Mouse (Mus musculus): ENCODE measurements at regions not wholly inside any gene's neighbourhood (a gene's known extent, or its start where the extent isn't known, plus 50 kb on each side); places are given as distances from the start of the nearest gene placed in this dataset.

DNA sequence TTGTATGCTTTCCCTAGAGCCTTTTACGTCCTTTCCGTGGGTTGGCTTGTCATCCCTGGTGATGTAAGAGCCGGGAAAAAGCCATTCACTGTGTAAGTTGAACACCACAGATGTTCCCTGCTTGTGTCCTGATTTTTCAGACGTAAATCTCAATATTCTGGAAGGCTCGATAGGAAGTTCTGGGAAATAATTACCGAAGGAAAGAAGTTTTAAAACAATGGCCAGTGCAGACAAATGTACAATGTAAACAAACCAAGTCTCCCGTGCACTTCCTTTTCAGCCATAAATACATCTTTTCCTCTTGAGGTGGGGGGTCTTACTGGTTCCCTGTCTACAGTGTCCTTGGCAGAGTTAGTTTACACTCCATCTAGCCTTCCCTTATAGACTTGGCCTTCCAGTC is 225.2 kb downstream of the Csl start:
- Histone ChIP-seq H3K9me3 (replicated peaks) (no peaks in the 10 kb centered on the region), H3K36me3 (no peaks in the 10 kb centered on the region), H3K4me2 (no peak overlapping the region), H3K4me1 (replicated peaks) (no peaks in the 10 kb centered on the region), H3K27ac (no peak overlapping the region), H3K9ac (no peak overlapping the region), H3K4me3 (replicated peaks) (no peak overlapping the region), H3K27me3 (no peaks in the 10 kb centered on the region)
- WGBS (ENCODE audit: insufficient replicate concordance): 41% methylated on average over 7 of the region's 7 CpGs
- no peak for DNase-seq
- ATAC-seq (ENCODE audit: low read depth): no peak

DNA sequence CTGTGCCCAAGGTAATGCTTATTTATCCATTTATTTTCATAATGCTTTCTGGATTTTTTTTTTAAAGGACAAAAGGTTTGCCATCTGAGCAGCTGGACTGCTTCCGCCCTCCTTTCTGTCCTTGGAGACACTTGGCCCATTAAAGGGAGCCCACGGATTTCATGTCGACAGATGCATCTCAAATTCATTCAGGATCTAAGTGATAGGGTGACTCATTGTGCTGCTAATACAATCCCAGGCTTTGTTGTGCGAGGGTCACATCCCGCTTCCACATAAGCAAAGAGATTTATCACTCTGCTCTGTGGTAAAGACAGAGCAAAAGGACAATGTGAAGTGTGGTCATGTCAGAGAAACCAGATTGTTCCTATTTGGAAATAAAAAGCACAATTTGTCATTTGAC is 220.8 kb downstream of the Csl start:
- Histone ChIP-seq H3K9me3 (replicated peaks) (no peaks in the 10 kb centered on the region), H3K9ac (no peak overlapping the region), H3K27me3 (no peaks in the 10 kb centered on the region), H3K4me3 (replicated peaks) (no peak overlapping the region), H3K4me1 (replicated peaks) (no peaks in the 10 kb centered on the region), H3K27ac (no peak overlapping the region), H3K36me3 (no peaks in the 10 kb centered on the region), H3K4me2 (no peak overlapping the region)
- ATAC-seq (ENCODE audit: low read depth): no peak
- no peak for DNase-seq
- 64% methylated on average over 5 of the region's 5 CpGs for WGBS (ENCODE audit: insufficient replicate concordance)

DNA sequence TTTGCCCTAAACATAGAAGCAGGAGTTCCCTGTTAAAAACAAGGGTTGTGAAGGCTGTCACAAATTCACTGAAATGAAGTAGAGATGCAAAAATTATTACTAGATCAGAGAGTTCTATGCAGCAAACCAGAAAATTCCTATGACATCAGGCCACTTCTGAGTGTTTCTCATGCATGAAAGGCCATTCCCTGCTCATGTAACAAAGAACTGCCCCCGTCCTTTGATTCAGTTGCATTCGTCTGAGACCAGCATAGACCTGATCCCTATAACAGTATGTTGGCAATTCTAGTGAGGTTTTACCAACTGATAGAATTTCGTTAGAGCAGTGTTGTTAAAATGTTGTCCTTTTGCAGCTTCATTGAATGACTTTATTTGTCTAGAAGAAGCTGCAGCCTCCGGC is 207.1 kb downstream of the Csl start:
- no peak for ATAC-seq (ENCODE audit: low read depth)
- H3K4me2 ChIP-seq: no peak overlapping the region
- H3K27me3 ChIP-seq: no peaks in the 10 kb centered on the region
- no peak overlapping the region for H3K9ac ChIP-seq
- no peak overlapping the region for H3K4me3 ChIP-seq (replicated peaks)
- H3K27ac ChIP-seq: no peak overlapping the region
- H3K36me3 ChIP-seq: no peaks in the 10 kb centered on the region
- WGBS (ENCODE audit: insufficient replicate concordance): 56% methylated on average over 4 of the region's 4 CpGs
- no peaks in the 10 kb centered on the region for H3K4me1 ChIP-seq (replicated peaks)
- no peaks in the 10 kb centered on the region; the same call in 1 of the 2 replicates for H3K9me3 ChIP-seq (replicated peaks)
- no peak for DNase-seq

DNA sequence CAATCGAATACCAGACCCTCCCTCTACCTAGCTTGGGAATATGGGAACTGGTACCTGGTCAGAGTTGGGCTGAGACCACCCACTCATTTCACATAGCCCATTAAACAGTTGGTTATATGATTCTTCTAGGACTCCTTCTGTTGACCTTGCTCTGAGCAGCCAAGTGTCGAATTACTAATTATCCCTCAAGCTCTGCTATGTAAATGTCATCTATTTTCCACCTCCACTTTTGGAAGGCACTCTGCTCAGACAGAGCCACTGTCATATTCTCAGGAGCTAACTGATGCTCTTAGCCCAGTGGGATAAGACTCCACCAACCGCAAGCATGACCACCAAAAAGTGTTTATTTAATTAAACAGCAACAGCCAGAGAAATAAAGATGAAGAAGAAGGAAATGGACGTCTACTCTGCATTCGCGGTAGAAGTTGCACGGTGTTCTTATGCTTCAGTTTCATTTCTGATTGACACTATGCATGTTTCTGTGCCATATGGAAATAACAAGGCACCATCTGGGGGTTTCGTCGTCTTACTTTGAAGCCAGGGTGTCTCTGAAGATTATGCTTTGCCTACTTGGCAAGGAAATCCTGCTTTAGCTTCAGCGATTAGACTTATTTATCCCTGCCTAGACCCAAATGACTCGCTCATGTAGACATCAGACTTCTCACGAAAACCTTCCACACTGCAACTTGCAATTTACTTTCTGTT is 206.5 kb downstream of the Csl start:
- H3K36me3 ChIP-seq: no peaks in the 10 kb centered on the region
- H3K4me3 ChIP-seq (replicated peaks): no peak overlapping the region
- H3K27me3 ChIP-seq: no peaks in the 10 kb centered on the region
- H3K4me1 ChIP-seq (replicated peaks): no peaks in the 10 kb centered on the region
- 71% methylated on average over 12 of the region's 12 CpGs for WGBS (ENCODE audit: insufficient replicate concordance)
- no peaks in the 10 kb centered on the region; the same call in 1 of the 2 replicates for H3K9me3 ChIP-seq (replicated peaks)
- H3K9ac ChIP-seq: no peak overlapping the region
- no peak for ATAC-seq (ENCODE audit: low read depth)
- no peak for DNase-seq
- no peak overlapping the region for H3K27ac ChIP-seq
- H3K4me2 ChIP-seq: no peak overlapping the region

DNA sequence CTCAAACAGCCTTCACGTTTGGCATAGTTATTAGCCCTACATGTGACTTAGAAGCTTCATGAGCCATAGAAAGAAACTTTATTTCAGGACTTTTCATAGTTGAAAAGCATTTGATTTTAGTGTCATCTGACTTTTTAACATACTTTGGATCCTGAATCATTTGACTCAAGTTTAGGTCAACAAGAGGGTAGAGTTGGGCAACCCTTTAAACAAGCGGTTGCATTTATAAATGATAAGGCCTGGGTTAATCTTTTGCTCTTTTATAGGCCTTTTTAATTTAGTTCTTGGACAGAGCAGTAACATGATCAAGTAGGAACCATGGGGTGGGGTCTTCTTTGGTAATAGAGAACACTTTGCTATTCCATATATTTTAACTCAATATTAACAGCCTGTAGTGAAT is 204.4 kb downstream of the Csl start:
- H3K4me2 ChIP-seq: no peak overlapping the region
- H3K36me3 ChIP-seq: no peaks in the 10 kb centered on the region
- ATAC-seq (ENCODE audit: low read depth): no peak
- no peak for DNase-seq
- no peaks in the 10 kb centered on the region for H3K4me1 ChIP-seq (replicated peaks)
- H3K9ac ChIP-seq: no peak overlapping the region
- 54% methylated on average over 2 of the region's 2 CpGs for WGBS (ENCODE audit: insufficient replicate concordance)
- no peaks in the 10 kb centered on the region for H3K27me3 ChIP-seq
- no peaks in the 10 kb centered on the region; the same call in 1 of the 2 replicates for H3K9me3 ChIP-seq (replicated peaks)
- no peak overlapping the region for H3K27ac ChIP-seq
- no peak overlapping the region for H3K4me3 ChIP-seq (replicated peaks)

DNA sequence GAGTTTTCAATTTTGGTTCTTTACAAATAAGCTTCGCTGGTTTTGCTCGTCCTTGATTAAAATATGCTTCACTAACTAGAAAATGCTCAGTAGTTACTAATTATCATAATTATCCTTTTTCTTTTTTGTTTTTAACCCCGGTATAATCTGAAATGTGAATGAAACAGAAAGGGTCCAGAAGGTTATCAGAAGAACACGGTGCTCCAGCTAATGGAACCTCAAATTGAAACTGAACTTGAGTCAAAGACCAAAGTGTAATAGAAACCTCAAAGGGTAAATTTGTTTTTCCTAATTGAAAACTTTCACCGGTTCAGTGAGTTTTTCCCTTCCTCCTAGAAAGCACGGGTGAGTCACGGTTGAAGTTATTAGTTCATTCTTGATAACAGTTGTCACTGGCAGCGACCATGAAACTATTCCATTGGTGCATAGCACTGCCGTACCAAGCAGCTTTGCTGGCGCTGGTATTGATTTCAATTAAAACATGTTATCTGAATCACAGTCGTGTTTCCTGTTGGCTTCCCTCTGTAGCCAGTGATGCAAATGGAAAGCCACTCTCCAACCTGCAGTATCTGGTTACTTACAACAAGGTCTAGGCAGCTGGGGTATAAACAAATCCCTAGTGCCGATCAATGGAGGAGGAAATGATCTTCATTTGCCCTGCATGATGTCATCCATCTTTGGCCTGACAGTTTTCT is 203.7 kb downstream of the Csl start:
- H3K36me3 ChIP-seq: no peaks in the 10 kb centered on the region
- no peak for ATAC-seq (ENCODE audit: low read depth)
- no peaks in the 10 kb centered on the region; the same call in 1 of the 2 replicates for H3K9me3 ChIP-seq (replicated peaks)
- no peak overlapping the region for H3K4me2 ChIP-seq
- no peak overlapping the region for H3K4me3 ChIP-seq (replicated peaks)
- no peaks in the 10 kb centered on the region for H3K4me1 ChIP-seq (replicated peaks)
- no peaks in the 10 kb centered on the region for H3K27me3 ChIP-seq
- WGBS (ENCODE audit: insufficient replicate concordance): 66% methylated on average over 12 of the region's 12 CpGs
- DNase-seq: no peak
- H3K27ac ChIP-seq: no peak overlapping the region
- H3K9ac ChIP-seq: no peak overlapping the region

DNA sequence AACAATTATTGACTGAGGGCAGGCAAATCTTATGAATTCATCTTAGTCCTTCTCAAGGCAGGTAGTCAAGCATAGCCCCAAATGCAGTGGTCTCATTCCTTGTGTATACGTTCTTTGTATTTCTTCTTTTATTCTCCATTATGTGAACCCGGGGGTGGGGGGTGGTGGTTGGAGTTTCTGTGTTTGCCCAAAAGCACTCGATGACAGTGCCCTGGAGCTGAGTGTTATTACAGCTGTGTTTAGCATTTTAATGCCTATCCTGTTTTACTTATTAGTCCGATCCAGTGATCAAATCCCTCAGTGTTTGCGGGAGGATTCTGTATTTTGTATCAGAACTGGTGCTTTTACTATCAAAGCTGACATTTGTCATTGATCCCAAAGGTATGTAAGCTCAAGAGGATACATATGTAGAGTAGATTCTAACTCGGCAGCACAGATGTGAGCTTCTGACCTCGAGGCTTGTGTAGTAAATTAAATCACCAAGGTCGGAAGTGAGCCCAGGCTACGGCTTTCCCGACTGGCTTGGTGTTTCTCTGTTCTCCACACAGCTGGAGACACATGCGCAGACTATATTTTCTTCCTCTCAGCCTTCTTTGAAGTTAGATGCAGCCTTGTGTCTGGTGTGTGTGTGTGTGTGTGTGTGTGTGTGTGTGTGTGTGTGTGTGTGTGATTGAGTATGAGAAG is 203.0 kb downstream of the Csl start:
- ATAC-seq (ENCODE audit: low read depth): no peak
- Histone ChIP-seq H3K9me3 (replicated peaks) (no peaks in the 10 kb centered on the region; the same call in 1 of the 2 replicates), H3K27ac (no peak overlapping the region), H3K4me3 (replicated peaks) (no peak overlapping the region), H3K27me3 (no peaks in the 10 kb centered on the region), H3K4me2 (no peak overlapping the region), H3K4me1 (replicated peaks) (no peaks in the 10 kb centered on the region), H3K9ac (no peak overlapping the region), H3K36me3 (no peaks in the 10 kb centered on the region)
- no peak for DNase-seq
- 73% methylated on average over 11 of the region's 11 CpGs for WGBS (ENCODE audit: insufficient replicate concordance)

DNA sequence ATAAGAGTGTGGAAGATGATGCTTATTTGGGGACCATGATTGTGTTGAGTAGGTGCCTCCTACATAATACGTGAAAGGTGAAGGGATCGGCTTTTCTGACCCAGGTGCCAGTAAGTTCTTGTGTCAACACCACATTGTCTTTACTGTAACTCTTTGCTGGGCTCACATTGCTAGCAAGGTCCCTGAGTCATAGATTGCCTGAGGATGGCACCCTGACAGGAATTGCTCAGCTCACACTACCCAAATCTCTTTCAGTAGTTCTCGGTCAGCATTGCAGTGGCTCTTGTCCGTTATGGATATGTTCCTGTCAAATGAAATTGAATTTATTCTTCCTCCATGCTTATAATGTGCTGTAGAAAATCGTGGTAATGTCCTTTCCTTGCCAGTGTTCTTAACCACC is 200.8 kb downstream of the Csl start:
- Histone ChIP-seq H3K9me3 (replicated peaks) (no peaks in the 10 kb centered on the region; the same call in 1 of the 2 replicates), H3K36me3 (no peaks in the 10 kb centered on the region), H3K4me3 (replicated peaks) (no peak overlapping the region), H3K4me1 (replicated peaks) (no peaks in the 10 kb centered on the region), H3K27me3 (no peaks in the 10 kb centered on the region), H3K4me2 (no peak overlapping the region), H3K27ac (no peak overlapping the region), H3K9ac (no peak overlapping the region)
- ATAC-seq (ENCODE audit: low read depth) (no peak), DNase-seq (no peak)
- 71% methylated on average over 5 of the region's 5 CpGs for whole genome bisulfite sequencing (ENCODE audit: insufficient replicate concordance)

DNA sequence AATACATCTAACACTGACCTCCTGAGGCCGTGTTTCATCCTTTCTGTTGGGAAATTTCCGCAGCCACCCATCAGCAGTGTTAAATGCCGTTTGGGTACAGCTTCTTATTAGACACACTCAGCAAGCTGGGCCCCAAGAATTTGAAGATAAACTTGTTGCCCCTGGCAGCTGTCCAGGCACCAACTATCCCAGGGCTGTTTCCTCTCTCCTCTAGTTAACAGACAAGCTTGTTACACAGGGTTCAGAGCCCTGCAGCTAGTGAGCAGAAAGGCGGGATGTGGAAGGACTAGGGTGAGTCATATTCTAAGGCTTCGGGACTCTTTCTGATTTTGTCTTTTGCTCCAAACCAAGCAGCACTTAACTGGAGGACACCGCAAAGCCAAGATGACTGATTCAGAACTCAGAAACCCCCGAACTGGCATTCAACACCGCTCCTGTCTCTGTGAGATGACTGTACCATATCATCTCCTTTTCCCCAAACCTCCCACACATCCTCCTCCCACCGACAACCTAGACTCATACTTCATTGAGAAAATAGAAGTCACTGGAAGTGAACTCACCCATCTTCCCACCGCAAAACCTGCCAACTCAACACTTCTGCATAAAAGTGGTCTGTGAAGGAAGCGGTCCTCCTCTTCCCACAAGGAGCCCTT is 198.2 kb downstream of the Csl start:
- Histone ChIP-seq H3K9ac (no peak overlapping the region), H3K27me3 (no peaks in the 10 kb centered on the region), H3K4me3 (replicated peaks) (no peak overlapping the region), H3K36me3 (no peaks in the 10 kb centered on the region), H3K9me3 (replicated peaks) (no peaks in the 10 kb centered on the region), H3K4me2 (no peak overlapping the region), H3K4me1 (replicated peaks) (no peaks in the 10 kb centered on the region), H3K27ac (no peak overlapping the region)
- ATAC-seq (ENCODE audit: low read depth) (no peak), DNase-seq (no peak)
- 70% methylated on average over 11 of the region's 11 CpGs for WGBS (ENCODE audit: insufficient replicate concordance)

DNA sequence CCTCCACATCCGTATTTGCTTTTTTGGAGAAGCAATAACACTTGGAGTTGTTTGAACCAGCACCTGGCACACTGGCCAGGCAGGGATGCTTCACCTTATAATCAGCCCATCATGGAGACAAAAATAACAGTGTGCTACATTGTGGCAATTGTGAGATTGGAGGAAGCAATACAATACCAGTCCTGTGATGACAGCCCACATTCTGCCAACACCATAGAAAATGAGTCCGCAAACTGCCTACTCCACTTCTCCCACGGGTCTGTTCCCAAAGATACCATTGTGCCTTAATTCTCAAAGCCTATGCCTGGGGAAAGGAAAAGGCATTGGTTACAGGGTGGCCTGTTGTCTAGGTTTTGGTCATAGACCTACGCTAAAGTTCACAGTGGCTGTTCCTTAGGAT is 194.9 kb downstream of the Csl start:
- 74% methylated on average over 4 of the region's 4 CpGs for WGBS (ENCODE audit: insufficient replicate concordance)
- H3K9me3 ChIP-seq (replicated peaks): no peaks in the 10 kb centered on the region
- no peak overlapping the region for H3K4me2 ChIP-seq
- ATAC-seq (ENCODE audit: low read depth) (no peak), DNase-seq (no peak)
- no peaks in the 10 kb centered on the region for H3K4me1 ChIP-seq (replicated peaks)
- H3K27me3 ChIP-seq: no peaks in the 10 kb centered on the region
- H3K27ac ChIP-seq: no peak overlapping the region
- H3K4me3 ChIP-seq (replicated peaks): no peak overlapping the region
- no peaks in the 10 kb centered on the region for H3K36me3 ChIP-seq
- H3K9ac ChIP-seq: no peak overlapping the region

DNA sequence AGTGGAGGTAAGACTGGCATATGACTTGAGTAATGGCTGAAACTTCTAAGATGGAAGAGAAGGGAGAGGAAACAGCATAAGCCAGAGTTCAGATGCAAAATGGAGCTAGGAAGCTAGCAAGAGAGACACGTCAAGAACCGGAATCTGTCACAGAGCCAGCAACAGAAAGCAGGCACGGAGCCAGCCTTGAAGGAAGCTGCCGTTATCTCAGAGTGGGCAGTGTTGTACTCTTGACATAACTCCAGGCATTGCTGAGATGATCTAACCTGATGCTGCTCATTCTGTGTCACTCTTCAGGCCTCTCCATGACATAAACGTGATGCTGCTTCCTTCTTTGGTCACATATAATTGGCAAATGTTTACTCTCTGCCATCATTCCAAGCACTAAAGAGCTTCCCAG is 191.0 kb downstream of the Csl start:
- Histone ChIP-seq H3K4me2 (no peak overlapping the region), H3K4me3 (replicated peaks) (no peak overlapping the region), H3K9me3 (replicated peaks) (no peaks in the 10 kb centered on the region), H3K27ac (no peak overlapping the region), H3K27me3 (no peaks in the 10 kb centered on the region), H3K36me3 (no peaks in the 10 kb centered on the region), H3K4me1 (replicated peaks) (no peaks in the 10 kb centered on the region), H3K9ac (no peak overlapping the region)
- DNase-seq (no peak), ATAC-seq (ENCODE audit: low read depth) (no peak)
- 65% methylated on average over 5 of the region's 5 CpGs for WGBS (ENCODE audit: insufficient replicate concordance)

Data from liver, embryonic 13.5 days (tissue).